Mouse (Mus musculus) gastrocnemius, postnatal 10 days (tissue): ENCODE measurements at regions not wholly inside any gene's neighbourhood (a gene's known extent, or its start where the extent isn't known, plus 50 kb on each side); places are given as distances from the start of the nearest gene placed in this dataset.
"Not testable (repeated sequence)": the region's sequence is repeated elsewhere in the genome, so short reads cannot be mapped to it uniquely, and the experiment has no call there.

ENCODE experiments used
- DNase-seq: peaks from one replicate; pipeline ENCODE4 v3.0.0; 2021; ENCODE audit warnings: mixed read lengths

- no peak for DNase-seq
Measured at GRCm38 (mm10) chr8:18000750-18001149, 977.3 kb downstream of the Defb40 start.

DNA sequence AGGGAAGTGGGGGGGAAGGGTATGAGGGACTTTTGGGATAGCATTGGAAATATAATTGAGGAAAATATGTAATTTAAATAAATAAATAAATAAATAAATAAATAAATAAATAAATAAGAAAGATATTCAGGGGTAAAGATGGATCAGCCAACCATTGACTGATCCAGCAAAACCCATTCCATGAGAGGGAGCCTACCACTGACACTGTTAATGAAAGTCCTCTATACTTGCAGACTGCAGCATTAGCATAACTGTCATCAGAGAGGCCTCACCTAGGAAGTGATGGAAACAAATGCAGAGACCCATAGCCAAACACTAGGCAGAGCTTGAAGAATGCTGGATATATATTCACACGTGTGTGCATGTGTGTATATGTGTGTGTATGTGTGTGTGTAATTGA lies 993.3 kb downstream of the Defb40 start:
- no peak for DNase-seq

- DNase-seq = no peak
Measured at GRCm38 (mm10) chr8:17948848-17949247, 1029.2 kb downstream of the Defb40 start.

- no peak for DNase-seq
Measured at GRCm38 (mm10) chr8:17948053-17948834, 1029.8 kb downstream of the Defb40 start.

DNA sequence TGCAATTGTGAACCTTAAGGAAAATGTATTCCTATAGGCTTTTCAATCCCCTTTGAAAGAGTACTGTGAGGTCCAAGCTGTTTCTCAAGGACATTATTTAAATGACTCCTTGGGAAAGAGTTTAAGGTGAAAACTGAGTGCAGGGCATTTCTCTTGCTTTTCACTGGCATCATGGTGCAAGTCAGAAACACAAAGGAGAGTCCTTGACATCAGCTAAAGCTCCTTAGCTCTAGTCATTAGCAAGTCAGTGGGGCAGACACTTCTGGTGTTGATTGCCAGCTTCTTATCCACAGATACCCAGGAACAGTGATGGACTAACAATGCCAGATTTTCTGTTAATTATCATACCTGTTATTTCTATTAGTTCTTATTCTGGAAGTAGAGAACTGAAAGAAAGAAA lies 1043.4 kb downstream of the Defb40 start:
- no peak for DNase-seq

DNA sequence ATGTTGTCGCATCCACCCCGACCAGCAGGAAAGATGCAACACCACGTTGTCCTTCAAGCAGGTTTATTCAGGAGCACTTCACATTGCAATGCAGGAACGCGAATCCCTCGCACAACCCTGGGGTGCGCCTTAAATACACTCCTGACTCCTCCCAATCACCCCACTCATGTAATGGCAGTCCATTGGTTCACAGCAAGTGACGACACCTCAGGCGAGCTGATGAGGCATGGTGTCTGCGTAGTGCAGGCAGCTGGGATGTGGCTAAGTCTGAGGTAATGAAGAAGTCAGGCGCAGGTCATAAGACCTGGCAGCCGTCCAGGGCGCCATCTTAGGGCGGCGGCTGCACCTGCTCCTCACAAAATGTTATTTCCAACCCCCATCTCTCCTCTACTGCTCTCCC lies 1068.7 kb downstream of the Defb40 start:
- DNase-seq = no peak

DNA sequence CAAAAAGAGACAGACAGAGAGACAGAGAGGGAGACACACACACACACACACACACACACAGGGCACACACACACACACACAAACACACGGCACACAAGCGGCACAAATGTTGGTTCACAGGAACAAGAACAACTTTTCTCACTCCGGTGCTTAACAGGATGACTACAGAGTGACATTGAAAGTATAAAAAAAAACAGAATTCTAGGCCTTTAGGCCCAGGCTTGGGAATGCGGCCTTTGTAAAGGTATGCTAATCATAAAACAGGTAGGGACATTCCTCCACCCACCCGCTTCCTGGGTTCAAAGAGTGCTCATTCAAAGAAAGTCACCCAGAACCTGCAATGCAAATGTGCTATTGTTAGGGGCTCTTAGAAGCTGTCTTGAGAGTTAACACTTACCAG lies 1089.5 kb downstream of the Defb40 start:
- DNase-seq = not testable (repeated sequence)

DNA sequence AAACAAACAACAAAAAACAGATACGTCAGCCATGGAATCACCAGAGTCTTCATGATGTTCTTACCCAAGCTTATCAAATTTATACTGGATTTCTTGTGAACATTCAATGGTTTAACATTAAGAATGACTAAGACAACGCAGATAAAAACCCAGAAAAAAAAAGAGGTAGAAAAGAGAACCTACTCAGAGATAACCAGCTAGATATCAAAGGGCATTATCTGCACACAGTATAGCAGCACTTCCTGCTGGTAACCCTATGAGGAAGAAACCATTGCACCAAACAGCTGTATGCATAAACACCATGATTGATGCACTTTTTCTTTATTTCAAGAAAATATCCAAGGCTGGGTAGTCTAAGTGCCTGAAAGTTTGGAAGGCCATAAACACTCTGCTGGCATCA lies 1114.7 kb downstream of the Defb40 start:
- DNase-seq = no peak
